Mouse (Mus musculus): ENCODE results near the gene Lman2.

The Lman2 gene

DNA sequence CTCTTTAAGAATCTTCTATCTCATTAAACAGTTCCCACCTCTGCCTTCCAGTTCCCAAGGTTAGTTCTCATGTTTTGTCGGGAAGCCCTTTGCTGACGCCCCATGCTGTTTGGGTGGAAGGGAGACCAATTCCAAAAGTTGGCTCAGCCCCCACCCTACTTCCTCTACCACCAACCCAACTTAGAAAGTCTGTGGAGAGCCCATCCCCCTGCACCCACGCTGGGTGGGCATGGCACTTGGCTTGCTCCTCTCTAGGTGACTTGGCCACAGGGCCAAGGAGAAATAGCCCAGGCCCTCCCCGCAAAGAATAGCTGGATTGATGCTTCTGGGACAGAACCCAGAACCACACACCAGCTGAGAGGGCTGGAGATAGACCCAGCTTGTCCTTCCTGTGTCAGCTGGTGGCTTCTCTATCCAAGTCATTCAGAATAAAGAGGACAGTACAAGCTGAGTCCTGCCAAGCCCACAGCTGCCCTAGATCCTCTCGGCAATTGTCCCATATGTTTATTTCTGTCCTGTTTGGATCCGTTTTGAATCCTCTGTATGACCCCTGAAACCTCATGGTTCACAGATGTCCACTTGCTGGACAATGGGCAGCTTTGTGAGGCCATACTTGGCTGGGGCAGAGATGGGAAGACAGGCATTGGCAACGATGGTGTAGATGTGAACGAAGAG, 8.6 kb upstream of the Lman2 start:
- peak; percentile 58 for ATAC-seq (ENCODE audit: low TSS enrichment)

DNA sequence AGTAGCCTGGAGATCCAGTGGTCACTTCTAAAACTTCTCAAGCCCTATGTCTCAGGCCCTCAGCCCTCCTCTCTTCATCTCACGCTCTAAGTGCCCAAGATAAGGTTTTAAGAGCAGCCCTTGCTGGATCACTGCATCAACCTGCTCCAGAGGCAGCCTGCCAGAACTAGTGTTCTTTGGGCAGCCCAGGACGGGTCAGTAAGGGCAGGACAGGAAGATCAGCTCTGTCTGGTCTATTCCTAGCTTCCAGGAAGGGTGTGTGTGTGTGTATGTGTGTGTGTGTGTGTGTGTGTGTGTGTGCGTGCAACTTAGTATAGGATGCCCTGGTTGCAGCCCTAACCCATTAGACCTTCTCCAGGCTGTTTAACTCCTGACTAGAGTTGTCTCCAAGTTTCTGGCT, 7.7 kb upstream of the Lman2 start:
- ATAC-seq (ENCODE audit: low TSS enrichment): no peak

DNA sequence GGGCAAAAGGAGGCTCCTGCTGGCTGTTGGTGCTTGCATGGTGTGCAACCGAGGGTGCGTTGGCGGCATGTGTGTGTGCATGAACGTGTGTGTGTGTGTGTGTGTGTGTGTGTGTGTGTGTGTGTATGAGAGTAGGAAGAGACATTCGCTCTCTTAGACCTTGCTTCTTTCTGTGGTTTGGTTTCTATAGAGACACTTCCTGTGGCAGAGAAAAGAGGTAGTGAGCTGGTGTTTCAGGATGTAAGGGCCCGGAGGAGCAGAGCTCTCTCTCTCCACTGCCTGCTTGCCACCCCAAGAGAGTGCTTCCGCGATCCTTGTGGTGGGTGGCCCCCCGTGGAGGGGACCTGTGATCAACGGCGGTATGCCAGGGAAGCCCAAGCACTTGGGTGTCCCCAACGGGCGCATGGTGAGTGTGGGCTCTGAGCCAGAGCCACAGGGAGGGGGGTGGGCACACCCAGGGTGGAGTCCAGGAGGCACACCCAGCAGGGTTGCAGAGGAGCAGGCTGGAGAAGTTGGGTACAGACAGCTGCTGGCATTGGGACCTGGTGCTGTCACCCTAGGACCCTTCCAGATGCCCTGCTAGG, 7.0 kb upstream of the Lman2 start, which contains the start of gene Rgs14:
Gene Rgs14, plus strand, starts transcription at position 202 of the 584 bp plus-strand sequence.
- ATAC-seq (ENCODE audit: low TSS enrichment): peak; percentile 66

DNA sequence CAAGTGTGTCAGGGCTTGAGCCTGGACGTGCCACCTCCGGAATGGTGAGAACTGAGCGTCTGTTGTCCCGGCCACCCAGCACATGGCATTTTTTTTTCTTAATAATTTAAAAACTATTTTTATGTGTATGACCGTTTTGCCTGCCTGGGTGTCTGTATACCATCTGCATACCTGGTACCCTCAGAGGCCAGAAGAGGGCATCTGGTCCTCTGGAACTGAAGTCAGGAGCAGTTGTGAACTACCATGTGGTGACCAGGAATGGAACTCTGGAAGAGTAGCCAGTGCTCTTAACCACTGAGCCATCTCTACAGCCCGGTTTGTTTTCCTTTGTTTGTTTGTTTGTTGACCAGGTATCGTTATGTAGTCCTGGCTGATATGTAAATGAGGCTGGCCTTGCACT, 5.8 kb upstream of the Lman2 start:
- no peak for ATAC-seq (ENCODE audit: low TSS enrichment)

DNA sequence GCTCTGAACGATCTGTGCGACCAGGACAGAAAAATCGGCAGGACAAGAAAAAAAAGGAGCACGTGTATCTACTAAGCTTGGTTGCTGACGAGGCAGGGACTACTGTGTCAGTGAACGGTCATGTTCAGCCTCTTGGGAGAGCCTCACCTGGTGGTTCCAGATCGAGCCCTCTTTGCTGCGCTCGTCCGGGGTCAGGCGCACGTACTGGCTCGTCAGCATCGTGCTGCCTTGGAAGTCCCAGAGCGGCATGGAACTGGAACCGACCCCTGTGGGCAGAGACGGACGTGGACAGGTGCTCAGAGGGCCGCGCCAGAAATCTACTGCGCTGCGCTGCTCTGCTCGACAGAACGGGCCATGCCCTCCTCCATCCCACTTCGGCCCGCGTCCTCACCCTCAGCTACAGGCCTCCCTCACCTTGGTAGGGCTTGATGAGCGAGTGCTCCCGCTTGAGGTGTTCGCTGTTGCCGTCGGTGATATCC, 570 bp downstream of the Lman2 start:
- ATAC-seq (ENCODE audit: low TSS enrichment): peak; percentile 17; the same call in 1 of the 2 replicates

DNA sequence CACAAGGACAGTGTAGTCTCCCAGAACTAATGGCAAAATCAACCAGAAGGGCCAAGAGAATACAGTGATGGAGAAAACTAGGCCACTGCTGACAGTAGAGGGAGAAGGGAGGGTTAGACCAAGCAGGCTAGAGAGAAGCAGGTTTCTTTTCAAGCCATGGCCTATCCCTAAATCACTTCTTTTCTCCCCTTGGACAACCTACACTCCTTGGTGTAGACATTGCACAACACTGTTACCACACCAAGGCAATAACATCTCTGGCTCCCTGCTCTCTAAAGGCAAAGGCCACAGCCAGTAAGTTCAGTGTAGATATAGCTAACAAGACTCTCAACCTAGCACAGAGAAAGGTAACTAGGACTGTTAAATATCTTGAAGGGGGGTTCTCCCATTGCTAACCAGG, 1.4 kb downstream of the Lman2 start:
- no peak for ATAC-seq (ENCODE audit: low TSS enrichment)

DNA sequence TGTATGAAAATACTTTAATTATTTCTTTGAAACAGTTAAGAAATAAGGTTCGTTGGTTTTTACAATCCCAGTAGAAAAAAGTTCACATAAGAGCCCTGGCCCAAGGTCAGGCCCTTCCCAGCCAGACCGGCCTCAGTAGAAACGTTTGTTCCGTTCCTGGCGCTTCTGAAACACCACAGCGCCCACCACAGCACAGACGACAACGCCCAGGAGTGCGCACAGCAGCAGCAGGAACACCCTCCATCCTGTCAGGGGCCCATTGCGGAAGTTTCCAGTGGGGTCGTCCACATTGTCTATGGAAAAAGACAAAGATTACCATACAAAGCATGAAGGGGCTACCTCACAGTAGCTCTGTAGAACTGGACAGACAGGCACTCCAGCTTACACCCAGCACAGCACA, 15.8 kb downstream of the Lman2 start:
- ATAC-seq (ENCODE audit: low TSS enrichment): no peak

DNA sequence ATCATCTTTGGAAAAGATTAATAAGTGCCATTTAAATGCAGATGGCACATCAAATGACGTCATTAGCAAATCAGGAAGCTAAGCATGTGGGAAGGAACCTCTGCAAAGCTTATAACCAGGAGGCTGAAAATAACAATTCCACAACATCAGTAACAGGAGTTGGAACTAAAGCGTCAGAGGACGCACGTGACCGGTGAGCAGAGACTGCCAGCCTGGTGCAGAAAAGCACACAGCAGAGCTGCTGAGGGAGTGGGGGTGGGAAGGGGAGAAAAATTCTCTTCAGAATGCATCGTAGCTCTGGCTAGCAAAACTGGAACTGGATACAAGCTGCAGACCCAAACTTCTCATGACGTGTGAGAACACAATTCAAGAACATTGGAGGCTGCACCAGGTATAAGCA, 18.3 kb downstream of the Lman2 start:
- peak; percentile 77 for ATAC-seq (ENCODE audit: low TSS enrichment)

DNA sequence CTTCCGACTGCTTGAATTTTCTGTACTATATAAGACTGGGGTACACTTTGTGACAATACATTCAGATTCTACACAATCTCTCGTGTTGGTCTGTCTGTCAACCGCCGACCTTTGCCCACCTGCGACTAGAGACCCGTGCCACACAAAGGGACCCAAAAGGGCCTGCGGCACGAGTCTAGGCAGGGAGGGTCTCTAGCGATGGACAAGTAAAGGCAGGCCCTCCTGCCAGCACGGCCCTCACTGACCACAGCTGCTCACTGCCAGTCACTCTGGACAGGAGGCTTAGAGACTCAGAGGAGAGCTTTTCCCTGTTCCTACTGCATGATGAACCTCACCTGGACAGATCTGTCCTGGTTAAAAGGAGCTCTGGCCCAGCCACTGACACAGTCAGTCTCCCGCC, 20.1 kb downstream of the Lman2 start:
- no peak for ATAC-seq (ENCODE audit: low TSS enrichment)

DNA sequence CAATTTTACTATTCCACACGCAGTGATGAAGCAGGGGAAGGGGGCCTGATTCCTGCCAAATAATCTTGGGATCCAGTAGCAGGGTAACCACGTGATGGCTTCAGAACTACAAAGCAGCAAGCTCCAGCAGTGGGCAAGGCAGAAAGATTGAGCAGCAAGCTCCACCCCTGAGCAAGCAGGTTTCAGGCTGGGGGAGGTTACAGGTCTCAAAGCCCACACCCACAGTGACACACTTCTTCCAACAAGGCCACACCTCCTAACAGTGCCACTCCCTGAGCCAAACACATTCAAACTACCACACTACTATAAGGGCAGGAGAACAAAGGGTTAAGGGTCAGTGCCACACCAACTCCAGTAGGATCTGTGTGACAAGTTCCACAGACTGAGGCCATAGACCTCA, 23.3 kb downstream of the Lman2 start:
- no peak for ATAC-seq (ENCODE audit: low TSS enrichment)

DNA sequence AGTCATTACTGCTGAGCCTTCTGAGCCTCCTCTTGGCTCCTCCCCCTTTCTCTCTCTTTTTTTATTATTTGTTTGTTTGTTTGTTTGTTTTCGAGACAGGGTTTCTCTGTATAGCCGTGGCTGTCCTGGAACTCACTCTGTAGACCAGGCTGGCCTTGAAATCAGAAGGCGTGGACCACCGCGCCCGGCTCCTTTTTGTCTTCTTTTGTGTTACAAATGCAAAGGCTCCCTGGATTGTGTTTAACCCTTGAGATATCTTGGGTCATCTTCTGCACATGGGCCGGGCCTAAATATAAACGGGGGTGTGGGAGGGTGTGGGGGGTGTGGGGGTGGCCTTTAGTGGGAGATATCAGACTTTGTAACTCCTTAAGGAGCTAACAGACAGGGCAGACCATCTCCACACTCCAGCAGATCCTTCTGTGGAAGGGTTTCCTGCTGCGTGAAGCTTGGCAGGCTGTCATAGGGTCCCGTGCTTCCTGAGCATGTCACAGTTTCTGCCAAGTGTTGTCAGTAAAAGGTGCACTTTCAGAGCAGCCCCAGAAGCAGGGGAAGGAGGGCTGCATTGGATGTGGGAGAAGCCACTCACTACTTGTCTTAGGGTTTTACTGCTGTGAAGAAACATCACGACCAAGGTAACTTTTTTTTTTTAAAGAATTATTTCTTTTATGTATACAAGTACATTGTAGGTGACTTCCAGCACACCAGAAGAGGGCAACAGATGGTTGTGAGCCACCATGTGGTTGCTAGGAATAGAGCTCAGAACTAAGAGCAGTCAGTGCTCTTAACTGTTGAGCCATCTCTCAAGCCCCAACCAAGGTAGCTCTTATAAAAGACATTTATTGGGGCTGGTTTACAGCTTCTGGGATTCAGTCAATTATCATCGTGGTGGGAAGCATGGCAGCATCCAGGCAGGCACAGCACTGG, 24.2 kb downstream of the Lman2 start:
- peak; percentile 41; the same call in 1 of the 2 replicates for ATAC-seq (ENCODE audit: low TSS enrichment)

DNA sequence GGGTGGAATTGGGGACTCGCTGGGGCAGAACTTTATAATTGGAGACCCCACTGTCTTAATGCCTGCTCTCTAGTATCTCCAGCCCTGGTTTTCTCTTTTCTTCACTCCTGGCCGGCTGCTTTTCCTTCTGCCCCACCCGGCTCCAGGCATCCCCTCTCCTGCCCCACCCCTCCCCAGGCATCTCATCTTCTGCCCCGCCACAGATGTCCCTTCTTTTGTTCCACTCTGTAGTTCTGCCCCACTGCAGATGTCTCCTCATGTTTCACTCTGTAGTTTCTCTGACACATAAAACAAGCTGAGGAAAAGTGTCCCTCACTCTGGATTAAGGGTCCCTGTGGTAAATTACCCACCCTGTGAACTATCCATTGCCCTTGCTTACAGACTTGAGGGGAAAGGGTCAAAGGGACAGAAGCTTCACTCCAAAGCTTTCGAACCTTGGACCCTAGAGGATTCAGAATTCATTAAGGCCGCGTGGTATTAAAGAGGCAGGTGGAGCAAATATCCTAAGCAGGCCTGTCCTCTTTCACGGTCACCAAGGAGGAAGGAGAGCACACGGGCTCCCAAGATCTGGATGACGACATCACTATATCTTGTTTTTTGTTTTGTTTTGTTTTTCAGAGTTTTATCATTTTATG, 25.1 kb downstream of the Lman2 start:
- ATAC-seq (ENCODE audit: low TSS enrichment): no peak

DNA sequence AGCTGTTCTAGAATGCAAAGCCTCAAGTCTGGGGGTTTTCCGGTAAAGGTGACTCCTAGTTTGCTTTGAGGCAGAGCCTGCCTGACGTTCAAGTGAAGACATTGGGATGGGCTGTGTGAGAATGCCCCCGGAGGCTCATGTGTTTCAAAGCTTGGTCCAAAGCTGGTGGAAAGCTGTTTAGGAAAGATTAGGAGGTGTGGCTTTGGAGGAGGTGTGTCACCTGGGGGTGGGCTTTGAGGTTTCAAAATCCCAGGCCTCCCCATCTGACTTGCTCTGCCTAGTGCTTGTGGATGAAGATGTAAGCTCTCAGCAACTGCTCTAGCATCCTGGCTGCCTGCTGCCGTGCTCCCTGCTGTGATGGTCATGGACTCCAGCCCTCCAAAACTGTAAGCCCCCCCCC, 26.9 kb downstream of the Lman2 start:
- ATAC-seq (ENCODE audit: low TSS enrichment): no peak

DNA sequence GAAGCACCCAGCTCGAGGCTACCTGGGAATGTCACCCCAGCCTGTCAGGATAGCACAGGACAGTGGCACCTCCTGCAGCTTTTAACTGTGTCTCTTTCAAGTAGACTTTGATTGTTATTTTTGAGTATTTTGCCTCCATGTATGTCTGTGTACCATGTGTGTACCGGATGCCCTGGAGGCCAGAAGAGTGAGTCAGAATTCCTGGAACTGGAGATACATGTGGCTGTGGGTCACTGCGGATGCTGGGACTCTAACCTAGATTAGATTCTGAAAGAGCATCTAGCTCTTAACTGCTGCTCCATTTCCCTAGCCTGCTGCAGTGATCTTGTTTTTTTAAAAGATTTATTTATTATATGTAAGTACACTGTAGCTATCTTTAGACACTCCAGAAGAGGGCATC, 30.3 kb downstream of the Lman2 start:
- no peak for ATAC-seq (ENCODE audit: low TSS enrichment)

DNA sequence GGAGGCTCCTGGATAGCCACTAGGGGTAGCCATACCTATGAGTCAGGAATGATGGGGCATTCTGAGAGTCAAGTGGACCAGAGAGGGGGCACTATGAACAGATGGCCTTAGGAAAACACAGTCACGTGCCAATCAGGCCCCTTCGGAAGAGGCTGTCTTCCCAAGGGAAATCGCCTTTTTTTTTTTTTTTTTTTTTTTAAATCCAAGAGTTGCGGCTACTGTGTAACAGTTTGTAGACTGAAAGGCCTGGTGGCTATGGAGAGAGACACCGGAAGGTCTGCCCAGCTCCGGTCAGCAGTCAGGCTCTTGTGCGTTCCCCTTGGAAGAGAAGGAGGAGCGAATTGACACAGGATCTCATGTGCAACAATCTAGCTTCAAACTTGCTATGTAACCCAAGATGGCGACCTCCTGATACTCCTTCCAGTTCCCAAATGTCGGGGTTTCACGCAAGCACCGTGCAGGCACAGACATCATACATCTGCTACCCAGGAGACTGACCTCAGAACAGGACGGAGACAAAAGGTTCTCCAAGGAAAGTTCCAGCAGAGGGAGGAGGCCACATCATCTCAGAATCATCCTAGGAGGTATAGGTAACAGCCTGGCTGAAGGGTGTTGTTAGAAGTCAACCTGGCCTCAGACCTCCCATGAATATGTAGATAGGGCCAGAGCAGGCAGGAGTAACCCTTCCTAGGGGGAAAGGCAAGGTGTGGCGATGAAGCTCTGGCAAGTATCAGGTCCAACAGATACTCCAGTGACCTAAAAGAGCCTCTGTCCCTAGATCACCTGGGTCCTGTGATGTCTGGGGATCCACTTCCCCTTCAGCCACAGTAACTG, 31.8 kb downstream of the Lman2 start:
- no peak for ATAC-seq (ENCODE audit: low TSS enrichment)

DNA sequence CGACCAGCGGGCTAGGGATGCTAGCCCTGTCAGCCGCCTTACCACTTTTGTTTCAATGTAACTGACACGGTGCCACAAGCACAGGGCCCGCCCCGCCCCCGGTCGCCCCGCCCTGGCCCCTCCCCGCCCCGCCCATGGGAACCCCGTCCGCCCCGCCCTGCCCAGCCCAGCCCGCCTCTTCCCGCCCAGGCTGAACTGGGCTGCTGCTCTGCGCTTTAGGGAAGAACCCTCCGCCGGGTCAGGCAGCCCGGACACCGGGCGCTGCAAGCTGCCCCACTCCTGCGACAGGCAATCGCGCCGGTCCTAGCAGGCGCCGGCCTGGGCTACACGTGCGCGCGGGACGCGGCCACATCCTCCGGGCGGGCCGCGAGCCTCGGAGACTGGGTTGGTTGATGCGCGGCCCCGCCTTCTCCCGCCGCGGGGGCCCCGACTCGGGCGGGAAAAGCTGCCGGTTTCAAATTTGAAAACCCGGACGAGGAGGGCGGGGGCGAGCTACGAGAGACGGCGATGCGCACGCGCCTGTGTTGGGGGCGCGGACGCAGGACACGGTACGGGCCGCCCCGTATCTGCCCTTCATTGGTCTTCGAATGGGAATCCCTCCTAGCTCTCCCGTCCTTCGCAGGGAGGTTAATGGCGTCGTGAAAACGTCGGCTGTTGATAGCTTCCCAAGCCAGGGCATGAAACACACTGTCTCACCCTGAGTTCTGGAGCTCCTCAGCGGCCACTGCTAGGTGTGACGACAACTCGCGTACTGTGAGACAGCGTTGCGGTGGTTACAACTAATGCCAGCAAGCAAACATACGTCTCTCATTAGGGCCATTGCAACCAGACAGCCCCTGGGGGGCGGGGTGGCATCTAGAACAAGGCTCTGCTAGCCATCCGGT, 32.7 kb downstream of the Lman2 start, which contains the start of gene Mxd3:
Gene Mxd3, minus strand, starts transcription at position 141 of the 884 bp plus-strand sequence.
- peak; percentile 45 for ATAC-seq (ENCODE audit: low TSS enrichment)

DNA sequence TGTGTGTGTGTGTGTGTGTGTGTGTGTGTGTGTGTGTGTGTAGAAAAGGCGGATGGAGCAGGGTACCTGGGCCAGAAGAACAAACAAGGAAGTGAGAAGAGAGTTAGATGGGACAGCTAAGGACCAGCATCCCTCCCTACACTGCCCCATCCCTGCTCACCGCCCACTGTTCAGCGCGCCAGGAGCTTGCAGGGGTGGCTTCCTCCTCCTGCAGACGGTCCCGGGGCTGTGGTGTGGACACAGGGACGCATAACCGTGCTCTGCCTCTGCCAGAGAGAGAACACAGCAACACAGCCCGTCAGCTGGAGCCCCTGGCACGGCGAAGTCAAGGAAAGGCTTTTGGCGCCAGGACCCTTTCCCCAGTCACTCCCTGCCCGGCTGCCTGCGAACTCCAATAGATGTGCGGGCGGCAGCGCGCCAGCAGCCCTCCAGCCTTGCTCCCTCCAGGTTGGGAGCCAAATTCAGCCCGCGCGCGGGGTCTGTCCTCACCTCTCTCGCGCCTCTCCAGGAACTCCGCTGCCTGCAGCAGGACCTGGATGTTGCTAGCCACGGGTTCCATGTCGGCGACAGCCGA, 33.4 kb downstream of the Lman2 start:
- no peak for ATAC-seq (ENCODE audit: low TSS enrichment)

DNA sequence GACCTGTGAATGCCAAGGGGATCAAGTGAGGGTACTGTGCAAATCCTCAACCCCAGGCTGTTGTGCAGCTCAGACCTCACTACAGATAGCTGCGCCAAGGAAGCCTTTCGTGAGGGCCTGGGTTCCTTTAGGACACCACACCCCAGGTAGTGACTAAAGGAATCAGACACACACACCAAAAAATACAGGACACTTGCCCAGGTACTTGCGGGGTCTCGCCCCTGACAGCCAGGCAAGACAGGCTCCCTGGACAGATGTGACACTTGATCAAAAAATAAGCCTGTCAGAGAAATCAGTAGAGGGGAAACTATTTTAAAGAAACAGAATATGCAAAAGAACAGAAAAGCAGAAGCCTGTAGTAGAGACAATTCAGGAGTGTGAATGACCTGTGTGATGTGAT, 33.9 kb downstream of the Lman2 start:
- ATAC-seq (ENCODE audit: low TSS enrichment): no peak

DNA sequence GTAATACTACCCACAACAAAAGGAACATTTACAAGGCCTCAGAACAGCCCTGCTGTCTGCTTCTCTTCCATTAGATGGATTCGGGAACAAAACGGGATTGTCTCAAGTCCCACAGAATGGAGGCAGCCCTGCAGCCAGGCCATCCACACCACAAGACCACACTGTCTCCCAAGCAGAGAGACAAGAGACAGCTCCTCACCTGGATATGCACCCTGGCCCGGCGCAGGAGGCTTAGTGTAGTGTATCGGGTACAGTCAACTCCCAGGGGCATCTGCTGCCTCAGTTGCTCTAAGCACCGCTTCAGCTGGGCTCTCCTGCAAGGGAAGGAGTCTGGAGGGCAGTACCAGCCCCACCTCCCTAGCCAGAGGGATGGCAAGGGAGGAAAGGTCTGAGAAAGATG, 34.4 kb downstream of the Lman2 start:
- no peak for ATAC-seq (ENCODE audit: low TSS enrichment)

DNA sequence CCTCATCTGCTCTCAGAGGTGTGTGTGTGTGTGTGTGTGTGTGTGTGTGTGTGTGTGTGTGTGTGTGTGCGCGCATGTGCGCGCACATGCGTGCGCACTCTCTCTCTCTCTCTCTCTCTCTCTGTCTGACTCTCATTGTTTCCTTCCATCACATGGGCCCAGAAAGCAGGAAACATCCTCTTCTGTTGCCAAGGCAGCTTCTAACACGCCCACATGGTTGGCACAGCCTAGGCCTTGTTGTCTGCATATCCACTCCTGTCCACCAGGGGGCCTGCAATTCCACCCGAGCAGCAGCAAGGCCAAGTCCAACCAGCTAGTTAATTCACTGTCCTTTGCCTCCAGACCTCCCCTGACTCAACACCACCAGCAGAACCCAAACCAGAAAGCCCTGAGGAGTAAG, 35.0 kb downstream of the Lman2 start:
- ATAC-seq (ENCODE audit: low TSS enrichment): peak; percentile 65

All from frontal cortex, adult (tissue).